In the genomic region with DNA sequence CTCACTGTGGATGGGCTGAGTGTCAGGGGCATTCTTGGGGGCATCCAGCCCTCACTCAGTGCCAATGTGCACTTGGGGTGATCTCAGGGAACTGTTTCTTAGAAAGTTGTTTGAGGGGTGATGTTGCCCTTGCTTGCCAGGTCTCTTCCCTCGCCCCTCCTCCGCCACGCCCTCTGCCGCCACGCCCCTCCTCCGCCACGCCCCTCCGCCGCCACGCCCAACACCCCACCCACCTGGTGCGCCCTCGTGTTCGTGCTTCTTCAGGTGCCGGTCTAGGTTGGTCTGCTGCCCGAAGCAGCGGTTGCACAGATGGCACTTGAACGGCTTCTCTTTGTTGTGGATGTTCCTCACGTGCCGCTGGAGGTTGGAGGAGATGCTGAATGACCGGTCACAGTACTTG, we compare ENCODE assay signal across 14 mouse cellular contexts. TPM values are rescaled to one million over a fixed set of nuclear protein-coding genes. Genes with fewer than 3 reads are reported as not detected.
DNase-seq lines count a peak whose midpoint lies in the region; ATAC-seq and TF ChIP-seq lines count a peak whose summit lies in the region.
"Had no signal": no experiment of that assay in that cellular context is flagged by ENCODE, and none has a peak within 500 bp of the region (broad histone marks: within the 10 kb centered on the region; RNA-seq: fewer than 3 reads in every experiment).

No protein-coding gene starts in this region.

- H3K4me3 ChIP-seq in heart, embryonic 10.5 days, result no peak overlapping the region
- no peak overlapping the region for H3K4me3 ChIP-seq in testis, adult 2 months (ENCODE audit: control insufficient read depth, low read depth, low read length)
- H3K4me3 ChIP-seq in liver, embryonic 16.5 days (ENCODE audit: low read depth, low read length), result no peak overlapping the region

- H3K27me3 ChIP-seq in heart, embryonic 10.5 days (ENCODE audit: insufficient read depth, poor library complexity, severe bottlenecking), result peaks cover 35% of the 10 kb centered on the region
- H3K27me3 ChIP-seq in testis, adult 2 months (ENCODE audit: control insufficient read depth, insufficient read depth, low read length), result no peaks in the 10 kb centered on the region
- no peaks in the 10 kb centered on the region for H3K27me3 ChIP-seq in liver, embryonic 16.5 days (ENCODE audit: control insufficient read depth, insufficient read depth, low read depth, low read length)

- no peak for DNase-seq in heart, embryonic 10.5 days (ENCODE audit: low spot score)
- no peak for DNase-seq in heart, adult 9 months (ENCODE audit: low spot score in 2 of 2)
- DNase-seq in testis, postnatal 14 days (ENCODE audit: low spot score), result no peak
- peak; percentile 72 for DNase-seq in testis, postnatal 10 days (ENCODE audit: low spot score)
- no peak for DNase-seq in T-cell, adult 2 months (ENCODE audit: low spot score)
- no peak for DNase-seq in gastrocnemius, postnatal 36 days

- H3K4me2 ChIP-seq in liver, embryonic 16.5 days (ENCODE audit: low read depth, low read length), result no peak overlapping the region

- ATAC-seq in liver, embryonic 16.5 days (ENCODE audit: low read depth), result peak; percentile 9; the same call in 1 of the 2 replicates

- intact Hi-C loops in gastrocnemius, postnatal 36 days (cut with DNase I), result loop anchor here (2.0 kb wide), 1 partner anchor 346 kb away; no protein-coding TSS in a partner anchor

- H3K9ac ChIP-seq in liver, embryonic 16.5 days (ENCODE audit: low read depth, low read length), result no peak overlapping the region

- TF ChIP-seq POLR2A in testis, adult 2 months (IDR thresholded peaks at IDR 0.05; ENCODE audit: control insufficient read depth, low read depth, low read length), result no peak

- peak overlapping the region; percentile 63; the same call in 1 of the 2 replicates for H3K27ac ChIP-seq in heart, embryonic 10.5 days
- H3K27ac ChIP-seq in testis, adult 2 months (ENCODE audit: control insufficient read depth, insufficient read depth, low read depth, low read length), result no peak overlapping the region
- H3K27ac ChIP-seq in liver, embryonic 16.5 days (ENCODE audit: low read length), result no peak overlapping the region

- H3K36me3 ChIP-seq in heart, embryonic 10.5 days, result peaks cover 11% of the 10 kb centered on the region; the same call in 1 of the 2 replicates
- H3K36me3 ChIP-seq in testis, adult 2 months (ENCODE audit: control insufficient read depth, insufficient read depth, low read length), result no peaks in the 10 kb centered on the region
- no peaks in the 10 kb centered on the region for H3K36me3 ChIP-seq in liver, embryonic 16.5 days (ENCODE audit: control insufficient read depth, insufficient read depth)

- WGBS in heart, embryonic 10.5 days, result 6% methylated on average over 20 of the region's 20 CpGs
- 11% methylated on average over 20 of the region's 20 CpGs for WGBS in liver, embryonic 16.5 days (ENCODE audit: insufficient replicate concordance)

- peaks cover 46% of the 10 kb centered on the region for H3K4me1 ChIP-seq in heart, embryonic 10.5 days
- H3K4me1 ChIP-seq in testis, adult 2 months (ENCODE audit: control insufficient read depth, insufficient read depth, low read length), result peaks cover 6% of the 10 kb centered on the region
- H3K4me1 ChIP-seq in liver, embryonic 16.5 days (ENCODE audit: control insufficient read depth, low read depth, low read length), result no peaks in the 10 kb centered on the region; the same call in 1 of the 2 replicates

- no peaks in the 10 kb centered on the region for H3K9me3 ChIP-seq in heart, embryonic 10.5 days
- no peaks in the 10 kb centered on the region for H3K9me3 ChIP-seq in liver, embryonic 16.5 days (replicated peaks; ENCODE audit: control insufficient read depth, low read length)

- 0 out of 2 replicates have a peak, but pooled peaks have one; percentile 0 for TF ChIP-seq CTCF in testis, adult 2 months (IDR thresholded peaks at IDR 0.05; ENCODE audit: control insufficient read depth, insufficient read depth, insufficient replicate concordance, low read depth, low read length)

RNA-seq across cellular contexts. Expression of gene B230104I21Rik, which starts 7.5 kb away (rescaled TPM):
- polyA plus RNA-seq in heart, embryonic 10.5 days (2016; fragmentation: Nextera tagmentation; extraction: Ambion mirVana), result not detected in 2 replicates
- polyA plus RNA-seq in testis, adult 2 months (2012; rRNA removed), result 0.34 and 0.57 TPM in 2 replicates
- polyA plus RNA-seq in liver, embryonic 16.5 days (2015; fragmentation: Nextera tagmentation; extraction: Ambion mirVana), result not detected in 2 replicates
- not detected for total RNA-seq in gastrocnemius, postnatal 36 days (2021)
- total RNA-seq: heart, postnatal 25 days; megakaryocyte progenitor cell, adult 5-6 weeks had no signal
- polyA plus RNA-seq: gonadal fat pad, adult 2 months; limb, embryonic 14.5 days; small intestine, adult 2 months; urinary bladder, adult 2 months had no signal

RNA-seq across cellular contexts. Expression of gene Arhgef16, which starts 27.0 kb away (rescaled TPM):
- 3.3 and 7.4 TPM in 2 replicates for polyA plus RNA-seq in heart, embryonic 10.5 days (2016; fragmentation: Nextera tagmentation; extraction: Ambion mirVana)
- 0.56 and 1.2 TPM in 2 replicates for polyA plus RNA-seq in testis, adult 2 months (2012; rRNA removed)
- polyA plus RNA-seq in liver, embryonic 16.5 days (2015; fragmentation: Nextera tagmentation; extraction: Ambion mirVana), result 5.0 and 5.4 TPM in 2 replicates
- total RNA-seq in gastrocnemius, postnatal 36 days (2021), result under 1 TPM; 0.05 to 0.10 TPM
- total RNA-seq: megakaryocyte progenitor cell, adult 5-6 weeks had no signal
